Mouse (Mus musculus) spleen, postnatal 10 days (tissue): ENCODE results near the gene Ttll9.

Experiments
- DNase-seq, 2 experiments: peaks; one replicate each; pipeline ENCODE4 v3.0.0; 2021 to 2022; ENCODE audit warnings: low spot score in 2 of 2

Gene Ttll9

DNA sequence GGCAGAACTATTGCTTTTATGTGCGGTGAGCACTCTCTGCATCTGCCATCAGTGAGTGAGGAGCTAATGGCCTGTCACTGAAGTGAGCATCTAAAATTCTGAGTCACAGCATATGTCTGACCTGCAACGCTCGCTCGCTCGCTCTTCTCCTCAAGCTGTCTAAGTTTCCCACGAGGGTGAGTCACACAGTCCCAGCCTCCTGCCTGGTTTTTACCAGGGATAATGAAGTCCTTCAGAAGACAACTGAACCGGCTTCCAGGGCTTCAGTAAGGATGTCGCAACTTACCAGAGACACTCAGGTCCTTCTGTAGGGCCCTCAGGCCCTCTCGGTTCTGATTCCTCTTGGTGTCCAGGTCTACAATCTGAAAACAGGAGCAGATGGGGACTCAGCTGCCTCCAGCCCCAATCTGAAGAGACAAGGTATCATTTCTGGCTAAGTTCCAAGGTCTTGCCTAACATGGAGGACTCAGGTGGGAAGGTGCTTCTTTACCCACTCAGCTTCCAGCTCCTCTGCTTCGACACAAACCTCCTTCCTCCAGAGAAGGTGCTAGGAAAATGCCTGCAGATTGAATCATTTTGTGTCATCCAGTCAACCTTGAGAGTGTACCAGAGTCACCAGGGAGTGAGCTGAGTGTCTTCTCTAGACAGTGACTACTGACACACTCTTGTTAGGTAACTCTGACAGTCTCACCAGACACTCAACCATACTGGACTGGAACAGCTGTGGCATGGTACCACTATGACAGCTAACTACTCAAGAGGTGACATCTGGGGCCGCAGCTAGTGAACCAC, 51.6 kb downstream of the Ttll9 start:
- no peak for DNase-seq

DNA sequence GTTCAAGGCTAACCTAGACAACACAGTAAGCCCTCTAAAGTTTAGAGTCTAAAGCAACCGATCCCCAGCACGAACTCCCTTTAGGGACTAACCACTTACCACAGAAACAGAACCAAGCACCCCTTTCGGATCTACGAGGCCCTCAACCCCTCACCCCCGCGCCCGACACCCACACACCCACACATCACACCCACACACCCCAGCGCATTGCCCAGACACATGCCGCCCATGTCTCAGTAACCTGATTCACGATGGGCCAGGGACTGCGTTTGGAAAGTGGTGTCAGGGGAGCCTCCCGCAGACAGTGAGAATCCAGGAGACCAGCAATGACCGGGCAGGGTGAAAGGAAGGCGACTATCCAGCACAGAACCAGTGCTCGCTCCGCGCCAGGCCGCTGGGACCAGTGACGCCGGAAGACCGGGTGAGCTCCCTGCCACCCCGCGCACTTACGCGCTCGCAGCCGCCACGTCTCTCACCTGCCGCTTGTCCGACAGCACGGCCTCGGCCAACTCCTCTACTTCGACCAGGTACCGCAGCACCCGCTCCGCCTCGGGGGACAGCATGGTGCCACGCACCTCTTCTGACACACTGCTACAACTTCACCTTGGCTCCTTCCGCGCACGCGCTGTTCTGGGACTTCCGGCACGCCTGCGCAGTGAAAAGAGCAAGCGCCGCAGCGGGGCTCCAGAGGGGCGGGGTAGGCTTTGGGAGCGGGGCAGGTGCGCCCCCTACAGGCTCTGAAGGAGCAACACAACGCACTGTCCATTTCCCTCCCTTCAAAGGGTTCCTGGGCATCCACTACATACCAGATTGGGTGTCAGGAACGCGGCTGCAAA, 52.7 kb downstream of the Ttll9 start, which contains the start of gene Pdrg1:
Gene Pdrg1 (minus strand): TSS at position 670 of the 836 bp plus-strand sequence.
- peak; percentile 84 to 94 for DNase-seq

DNA sequence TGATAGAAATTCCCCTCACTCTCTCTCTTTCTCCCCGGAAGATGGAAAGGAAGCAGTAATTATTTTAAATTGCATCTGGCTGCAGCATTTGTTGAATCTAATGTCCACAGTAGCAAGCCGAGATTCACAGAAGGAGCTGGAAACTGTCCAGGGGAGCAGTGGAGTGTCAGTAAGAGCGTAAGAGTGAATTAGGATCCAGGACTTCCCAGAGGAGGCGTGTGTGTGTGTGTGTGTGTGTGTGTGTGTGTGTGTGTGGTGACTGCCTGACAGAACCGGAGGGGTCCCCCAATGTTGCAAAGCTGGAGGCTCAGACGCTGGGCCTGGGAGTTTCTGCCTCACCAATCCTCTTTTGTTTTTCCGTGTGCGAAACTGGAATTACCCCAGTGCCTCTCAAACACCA, 53.5 kb downstream of the Ttll9 start:
- no peak for DNase-seq

DNA sequence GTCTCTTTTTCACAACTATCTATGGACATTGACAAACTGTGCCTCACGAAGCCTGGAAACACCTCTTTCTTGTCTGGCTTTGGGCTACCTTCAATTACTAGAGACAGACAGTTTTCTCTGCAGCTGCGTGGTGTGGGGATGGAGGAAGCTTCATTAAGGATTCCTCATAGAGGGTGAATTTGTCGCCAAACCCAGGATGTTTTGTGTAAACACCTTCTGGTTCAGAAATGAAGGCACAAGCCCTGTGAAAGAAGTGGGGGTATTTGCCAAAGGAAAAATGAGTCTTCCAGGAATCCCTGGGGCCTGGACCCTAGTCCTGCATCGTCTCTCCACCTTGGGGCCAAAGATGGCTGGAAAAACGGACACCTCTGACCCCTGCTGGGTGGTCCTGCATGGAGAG, 54.5 kb downstream of the Ttll9 start:
- DNase-seq = no peak

DNA sequence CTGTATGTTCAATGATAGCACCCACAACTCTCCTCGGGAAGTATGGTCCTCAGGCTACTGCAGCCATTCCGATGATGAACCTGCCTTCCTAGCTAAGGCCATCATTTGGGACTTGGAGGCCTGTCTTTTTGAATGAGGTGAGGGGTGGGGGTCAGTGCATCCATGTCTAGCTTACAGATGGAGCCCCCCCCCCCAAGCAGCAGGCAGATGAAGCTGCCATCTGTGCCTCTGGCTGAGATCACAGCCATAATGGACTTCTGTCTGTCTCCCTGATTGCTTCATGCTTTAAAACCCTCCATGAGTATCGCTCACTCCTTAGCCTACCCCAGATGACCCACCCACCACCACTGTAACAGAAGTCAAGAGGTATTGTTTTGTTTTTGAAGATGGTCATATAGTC, 57.1 kb downstream of the Ttll9 start:
- no peak for DNase-seq

DNA sequence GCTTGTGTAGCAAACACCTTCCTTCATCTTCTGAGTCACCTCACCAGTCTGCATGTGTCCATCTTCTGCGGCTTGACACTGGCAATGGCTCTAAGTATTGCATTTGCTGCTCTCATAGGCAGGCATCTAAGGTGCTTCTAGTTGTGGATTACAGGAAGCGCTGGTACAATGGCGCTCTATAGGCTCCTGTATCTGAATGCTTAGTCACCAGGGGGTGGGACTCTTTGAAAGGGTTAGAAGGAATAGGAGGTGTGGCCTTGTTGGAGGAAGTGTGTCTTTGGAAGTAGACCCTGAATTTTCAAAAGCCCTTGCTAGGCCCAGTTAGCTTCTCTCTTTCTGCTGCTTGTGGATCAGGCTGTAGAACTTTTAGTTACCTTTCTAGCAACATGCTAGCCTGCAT, 58.9 kb downstream of the Ttll9 start:
- DNase-seq = no peak

DNA sequence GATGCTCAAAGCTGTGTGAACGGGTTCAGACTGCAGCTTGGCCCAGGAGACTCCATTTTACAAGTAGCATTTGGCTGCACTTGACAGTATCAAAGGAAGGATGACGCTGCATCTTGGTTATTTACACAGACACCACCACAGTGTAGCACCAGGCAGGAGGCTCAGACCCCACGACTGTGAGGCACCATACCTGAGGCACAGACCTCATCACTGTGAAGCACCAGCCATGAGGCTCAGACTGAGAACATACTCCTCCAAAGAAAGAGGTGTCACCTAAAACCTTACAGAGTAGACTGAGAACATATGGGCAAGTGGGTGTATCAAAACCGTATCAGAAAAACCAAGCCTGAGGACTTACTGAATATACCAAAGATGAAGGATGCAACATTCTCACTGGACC, 60.6 kb downstream of the Ttll9 start:
- DNase-seq = no peak

DNA sequence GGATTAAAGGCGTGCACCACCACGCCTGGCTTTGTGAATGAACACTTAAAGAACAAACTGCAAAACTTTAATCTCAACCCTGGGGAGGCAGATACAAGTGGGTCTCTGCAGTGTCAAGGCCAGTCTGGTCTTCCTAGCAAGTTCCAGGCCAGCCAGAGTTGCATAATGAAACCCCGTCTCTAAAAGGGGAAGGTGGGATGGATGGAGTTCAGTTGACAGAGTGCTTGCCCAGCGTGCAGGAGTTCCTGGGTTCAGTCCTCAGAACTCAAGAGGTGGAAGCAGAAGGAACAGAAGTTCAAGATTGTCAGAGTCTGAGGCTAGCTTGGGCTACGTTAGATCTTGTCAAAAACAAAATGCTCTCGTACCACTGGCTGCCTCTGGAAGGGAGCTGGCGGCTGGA, 63.8 kb downstream of the Ttll9 start:
- DNase-seq = no peak

DNA sequence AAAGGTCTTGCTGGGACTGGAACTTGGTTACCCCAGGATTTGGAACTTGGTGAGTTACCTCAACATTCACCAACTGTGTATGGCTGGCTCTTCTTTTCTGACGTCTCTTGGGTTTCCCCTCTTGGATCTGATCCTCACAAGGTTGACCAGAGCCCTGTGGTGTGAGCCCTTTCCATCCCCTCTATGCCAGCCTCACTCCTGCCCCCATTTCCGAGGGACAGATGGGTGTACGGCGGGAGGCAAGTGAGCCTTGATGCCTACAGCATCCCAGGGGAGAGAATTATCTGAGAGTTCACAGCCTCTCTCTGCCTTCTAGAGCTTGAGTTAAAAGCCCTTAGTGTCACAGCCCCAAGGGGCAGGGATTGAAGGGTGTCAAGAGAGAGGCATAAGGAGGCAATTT, 65.2 kb downstream of the Ttll9 start:
- DNase-seq = no peak

DNA sequence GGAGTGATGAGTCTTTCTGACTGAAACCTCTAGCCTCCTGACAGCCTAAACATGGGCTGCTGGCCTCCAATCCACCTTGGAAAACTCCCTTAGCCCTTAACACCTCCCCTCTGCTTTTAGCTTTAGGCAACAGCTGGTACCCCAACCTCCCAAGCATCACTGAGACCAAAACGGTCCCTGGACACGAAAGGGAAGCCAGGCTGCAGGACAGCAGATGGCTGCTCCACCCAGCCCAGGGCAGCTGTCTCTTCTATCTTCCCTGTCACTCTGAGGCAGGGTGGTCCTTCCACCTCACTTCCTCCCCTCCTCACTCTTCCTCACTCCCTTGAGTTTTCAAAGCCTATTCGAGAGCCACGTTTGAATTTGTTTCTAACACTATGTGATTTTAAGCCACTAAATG, 68.1 kb downstream of the Ttll9 start:
- DNase-seq = no peak

DNA sequence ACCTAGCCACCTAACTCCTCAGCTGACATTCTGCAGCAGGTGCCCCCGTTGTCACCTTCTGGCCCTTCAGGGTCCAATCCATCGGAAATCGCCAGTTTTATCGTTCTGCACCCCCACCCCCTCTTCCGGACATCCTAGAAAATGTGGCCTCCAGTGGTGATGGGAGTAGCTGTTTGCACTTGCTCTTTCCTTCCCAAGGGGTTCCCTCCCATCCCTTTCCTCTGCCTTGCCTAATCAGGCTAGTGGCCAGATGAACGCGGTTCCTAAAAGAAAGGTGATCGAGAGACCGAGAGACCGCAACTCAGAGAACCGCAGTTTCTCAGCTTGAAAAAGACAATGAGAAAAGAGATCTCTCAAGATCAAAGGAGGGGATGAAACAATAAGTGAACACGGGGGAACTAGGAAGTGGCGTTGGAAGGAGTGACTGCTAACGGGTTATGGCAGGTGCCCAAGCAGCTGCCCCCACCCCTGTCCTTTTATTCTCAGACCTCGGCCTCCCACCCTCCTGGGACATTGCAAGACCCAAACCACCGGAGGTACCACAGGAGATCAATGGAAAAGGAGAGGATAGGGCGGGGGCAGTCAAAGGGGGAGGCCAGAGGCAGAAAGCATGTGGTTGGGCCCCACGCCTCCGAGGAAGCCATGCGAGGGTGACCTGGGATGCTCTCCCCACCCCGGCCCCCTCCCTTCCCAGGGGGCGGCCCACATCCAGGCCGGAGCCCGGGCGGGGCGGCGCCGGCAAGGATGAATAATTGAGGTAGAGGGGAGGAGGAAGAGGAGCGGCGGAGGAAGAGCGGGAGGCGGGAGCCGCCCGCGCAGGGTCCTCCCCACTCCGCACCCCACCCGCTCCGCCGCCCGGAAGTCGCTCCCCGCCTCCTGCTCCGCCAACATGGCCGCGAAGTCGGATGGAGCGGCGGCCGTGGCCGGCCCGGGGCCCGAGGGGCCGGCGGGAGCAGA, 69.1 kb downstream of the Ttll9 start, which contains the start of gene Xkr7:
Gene Xkr7 (plus strand): TSS at position 727 of the 957 bp plus-strand sequence.
- no peak for DNase-seq

DNA sequence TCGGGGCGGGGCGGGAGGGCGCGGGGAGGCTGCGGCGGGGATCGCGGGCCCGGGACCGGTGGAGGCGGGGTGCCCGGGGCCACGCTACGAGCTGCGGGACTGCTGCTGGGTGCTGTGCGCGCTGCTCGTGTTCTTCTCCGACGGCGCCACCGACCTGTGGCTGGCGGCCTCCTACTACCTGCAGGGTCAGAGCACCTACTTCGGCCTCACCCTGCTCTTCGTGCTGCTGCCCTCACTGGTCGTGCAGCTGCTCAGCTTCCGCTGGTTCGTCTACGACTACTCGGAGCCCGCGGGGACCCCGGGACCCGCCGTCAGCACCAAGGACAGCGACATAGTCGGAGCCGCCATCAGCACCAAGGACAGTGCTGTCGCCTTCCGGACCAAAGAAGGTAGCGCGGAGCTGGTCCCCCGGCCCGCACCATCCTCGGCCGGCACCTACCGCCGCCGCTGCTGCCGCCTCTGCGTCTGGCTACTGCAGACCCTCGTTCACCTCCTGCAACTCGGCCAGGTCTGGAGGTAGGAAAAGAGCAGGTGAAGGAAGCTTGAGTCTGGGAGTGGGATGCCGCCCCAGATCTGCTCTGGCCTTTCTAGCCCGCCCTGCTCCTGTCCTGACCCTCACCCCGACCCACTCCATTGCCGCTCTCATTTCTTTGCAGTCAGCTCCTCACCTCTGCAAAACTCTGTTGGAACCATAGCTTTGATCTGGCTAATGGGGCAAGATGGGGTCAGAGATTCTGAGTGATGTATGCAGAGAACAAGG, 70.0 kb downstream of the Ttll9 start:
- DNase-seq = peak; percentile 76 to 88

DNA sequence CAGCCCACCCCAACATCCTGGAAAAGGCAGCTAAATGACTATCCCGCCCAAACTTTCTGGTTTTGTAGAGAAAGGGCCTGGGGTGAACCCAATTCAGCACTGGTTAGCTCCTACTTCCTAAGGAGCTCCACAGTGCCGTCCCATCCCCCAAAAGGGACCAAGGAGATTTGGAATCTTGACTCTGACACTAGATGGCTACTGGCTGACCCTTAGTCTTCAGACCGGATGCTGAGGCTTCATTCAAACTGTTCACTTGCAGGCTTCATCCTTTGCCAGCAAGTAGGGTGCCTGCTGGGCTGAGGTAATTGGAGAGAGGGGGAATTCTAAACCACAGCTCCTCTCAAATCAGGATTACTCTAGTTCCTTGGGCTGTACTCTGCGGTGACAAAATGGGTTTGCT, 70.7 kb downstream of the Ttll9 start:
- no peak for DNase-seq

DNA sequence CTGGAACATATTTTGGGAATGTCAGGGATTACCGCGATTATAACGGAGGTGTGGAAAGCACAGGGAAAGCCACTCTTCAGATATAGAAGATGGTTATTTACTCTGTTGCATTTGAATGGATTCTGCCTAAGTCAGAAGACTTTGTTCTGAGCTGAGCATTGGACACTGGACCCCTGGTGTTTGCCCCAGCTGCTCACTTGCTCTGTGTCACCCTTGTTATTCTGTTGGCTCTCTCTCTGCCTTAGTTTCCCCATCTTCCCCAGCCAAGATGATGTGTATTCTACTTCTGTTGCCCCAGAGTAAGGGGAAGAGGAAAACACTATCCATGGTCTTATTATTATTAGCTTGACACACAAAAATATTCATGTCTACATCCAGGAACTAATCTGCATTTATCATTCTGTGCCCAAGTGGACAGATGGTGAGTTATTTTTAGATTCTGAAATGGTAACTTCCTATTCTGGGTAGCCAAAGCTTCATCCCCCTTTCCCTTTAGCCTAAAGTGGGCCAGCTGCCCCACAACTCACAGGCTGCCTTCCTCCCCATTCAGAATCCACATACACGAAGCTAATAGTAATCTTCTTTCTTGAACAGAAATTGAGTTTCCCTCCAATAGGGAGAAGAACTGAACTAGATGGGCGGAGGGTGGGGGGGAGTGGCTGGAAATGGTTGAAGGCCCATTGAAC, 71.4 kb downstream of the Ttll9 start:
- DNase-seq = no peak

DNA sequence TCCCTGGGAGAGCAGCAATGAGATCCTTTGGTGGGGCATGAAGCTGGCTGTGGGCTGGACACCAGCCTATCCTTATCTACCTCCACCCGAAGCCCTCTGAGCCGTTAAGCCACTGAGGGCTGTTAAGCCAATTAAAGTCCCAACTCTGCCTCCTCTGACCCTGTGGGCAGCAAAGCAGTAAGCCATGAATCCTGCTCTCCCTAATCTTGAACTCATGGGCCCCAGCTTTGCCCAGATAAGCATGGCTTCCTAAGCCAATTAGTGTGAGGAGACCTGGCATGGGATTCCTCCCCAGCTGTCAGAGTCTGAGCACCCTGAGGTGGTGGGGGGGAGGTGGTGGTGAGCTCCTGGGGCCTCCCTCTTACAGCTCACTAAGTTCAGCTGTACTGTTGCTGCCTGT, 74.4 kb downstream of the Ttll9 start:
- DNase-seq = no peak

DNA sequence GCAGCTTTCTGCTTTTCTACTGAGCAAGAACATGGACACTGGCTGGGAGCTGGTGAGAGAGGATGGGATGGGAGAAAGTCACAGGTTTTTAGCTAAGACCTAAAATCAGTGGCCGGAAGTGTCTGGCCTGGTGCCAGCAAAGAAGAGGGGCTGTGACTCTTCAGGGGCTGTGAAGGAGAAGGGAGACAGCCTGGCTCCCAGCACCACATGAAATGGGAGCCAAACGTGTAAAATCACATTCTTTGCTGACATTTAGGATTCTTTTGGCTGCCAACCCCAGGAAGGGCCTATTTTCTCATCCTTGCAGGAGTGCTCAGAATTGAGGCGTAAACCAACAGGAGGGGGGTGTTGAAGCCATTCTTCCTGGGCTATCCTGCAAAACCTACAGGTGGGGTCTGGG, 81.6 kb downstream of the Ttll9 start:
- DNase-seq = no peak

DNA sequence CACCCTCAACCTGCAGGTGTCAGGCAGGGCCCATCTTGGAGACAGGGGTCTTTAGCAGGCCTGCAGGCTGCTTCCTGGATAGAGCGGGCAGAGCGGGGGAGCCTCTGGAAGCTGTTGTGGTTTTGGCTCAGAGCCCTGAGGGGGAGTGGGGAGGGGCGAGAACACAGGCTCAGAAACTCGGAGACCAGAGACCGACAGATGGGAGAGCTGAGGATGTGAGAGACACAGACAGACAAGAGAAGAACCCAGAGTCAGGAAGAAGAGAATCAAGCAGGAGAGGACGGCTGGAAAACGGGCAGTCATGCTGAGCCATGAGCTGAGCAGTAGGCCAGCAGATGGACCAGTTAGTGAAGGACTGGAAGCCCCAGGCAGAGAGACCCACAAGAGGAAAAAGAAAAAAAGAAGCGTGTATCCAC, 83.6 kb downstream of the Ttll9 start:
- no peak for DNase-seq

DNA sequence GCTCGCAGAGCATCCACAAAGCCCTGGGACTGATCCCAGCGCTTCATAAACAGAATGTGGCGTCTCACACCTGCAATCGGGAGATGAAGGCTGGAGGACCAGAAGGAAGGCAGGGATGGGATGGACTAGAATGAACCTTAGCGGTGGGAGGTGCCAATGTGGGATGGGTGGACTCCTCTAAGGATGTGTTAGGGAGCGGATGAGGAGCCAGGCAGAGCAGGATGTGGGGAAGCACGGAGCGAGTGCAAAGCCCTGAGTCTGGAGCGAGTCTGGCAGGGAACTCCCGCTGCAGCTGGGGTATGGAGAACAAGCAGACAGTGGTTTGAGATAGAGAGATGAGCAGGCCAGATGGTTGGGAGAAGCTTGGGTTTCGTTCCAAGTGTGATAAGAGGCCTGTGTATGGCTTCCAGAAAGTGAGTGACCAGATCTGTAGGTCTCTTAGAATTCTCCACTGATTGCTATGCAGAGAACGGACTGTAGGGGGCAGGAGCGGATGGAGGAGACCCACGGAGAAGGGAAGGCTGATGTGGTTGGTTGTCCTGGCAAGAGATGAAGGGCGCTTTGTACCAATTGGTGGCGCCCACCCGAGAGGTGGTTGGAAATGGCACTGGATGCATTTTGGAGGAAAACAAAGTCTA, 85.7 kb downstream of the Ttll9 start:
- DNase-seq = peak in 1 of 2 experiments; percentile 66

DNA sequence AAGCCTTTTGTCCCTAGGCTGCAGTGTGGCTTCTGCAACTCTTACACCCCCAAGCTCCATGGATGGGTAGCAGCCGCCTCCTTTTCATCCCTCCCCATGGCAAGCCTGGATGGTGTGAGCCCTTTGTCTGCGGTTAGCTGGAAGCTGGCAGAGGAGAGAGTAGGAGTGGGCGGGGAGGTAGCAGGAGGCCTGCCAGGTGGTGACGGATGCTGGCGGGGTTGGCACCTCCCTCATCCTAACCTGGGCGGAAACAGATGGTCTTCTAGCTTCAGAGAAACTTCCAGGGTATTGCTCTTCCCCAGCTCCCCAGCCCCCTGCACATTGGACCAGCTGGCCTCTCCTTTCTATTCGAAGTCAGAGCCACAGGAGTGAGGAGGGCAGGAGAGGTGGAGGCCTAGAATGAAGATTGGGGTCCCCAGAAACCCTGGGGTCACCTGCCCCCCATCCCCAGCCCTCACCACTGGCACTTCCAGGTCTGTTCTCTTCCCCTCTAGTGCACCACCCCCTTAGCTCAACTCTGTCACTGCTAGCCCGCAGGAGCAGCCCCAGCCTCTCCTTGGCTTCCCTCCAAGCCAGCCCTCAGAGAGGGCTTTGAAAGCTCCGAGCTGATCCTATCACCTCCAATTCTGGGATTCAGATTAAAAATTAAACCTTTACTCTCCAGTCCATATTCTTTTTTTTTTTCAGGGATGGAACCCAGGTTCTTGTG, 87.2 kb downstream of the Ttll9 start:
- DNase-seq = no peak
